Mouse (Mus musculus): ENCODE measurements at regions not wholly inside any gene's neighbourhood (a gene's known extent, or its start where the extent isn't known, plus 50 kb on each side); places are given as distances from the start of the nearest gene placed in this dataset.
A peak's percentile ranks its signal among the peaks of the same experiment; 100 is the strongest.

DNA sequence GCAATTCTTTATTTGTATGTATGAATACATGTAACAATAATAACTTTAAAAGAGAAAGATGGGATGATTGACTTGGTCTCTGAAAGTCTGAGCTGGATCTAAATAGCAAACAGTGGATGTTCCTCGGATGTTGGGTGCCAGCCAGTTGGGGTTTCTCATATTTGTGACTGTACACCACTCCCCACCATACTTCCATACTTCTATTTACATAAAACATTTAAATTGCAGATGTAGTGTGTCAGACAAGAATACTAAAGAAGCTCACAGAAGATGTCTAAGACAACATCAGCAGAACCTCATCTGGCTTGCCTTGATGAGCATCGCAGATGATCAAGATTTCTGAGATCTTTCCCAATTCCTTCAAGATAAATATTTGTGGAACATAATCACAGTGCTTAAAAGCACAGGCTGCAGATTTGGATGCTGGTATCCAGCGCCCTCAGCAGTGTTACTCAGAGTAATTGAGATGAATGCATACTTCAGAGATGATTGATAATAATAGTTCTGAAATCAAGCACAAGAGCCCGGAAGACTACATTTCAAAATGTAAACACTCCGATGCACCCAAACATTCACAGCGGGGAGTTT, 762.0 kb upstream of the Intu start:
- DNase-seq = no peak
- TF ChIP-seq CTCF (IDR thresholded peaks at IDR 0.05; ENCODE audit: borderline replicate concordance, insufficient read depth, low read depth, low read length) = no peak
- no peak for TF ChIP-seq POLR2A (IDR thresholded peaks at IDR 0.05; ENCODE audit: borderline replicate concordance, insufficient read depth, low read length)
- 91% methylated on average over 6 of the region's 6 CpGs for WGBS

GRCm38 (mm10) chr3:39776278-39777039, 754.6 kb upstream of the Intu start:
- H3K27me3 ChIP-seq (ENCODE audit: control insufficient read depth, insufficient read depth, low read length) = no peaks in the 10 kb centered on the region
- 94% methylated on average over 7 of the region's 7 CpGs for WGBS
- no peaks in the 10 kb centered on the region for H3K4me1 ChIP-seq (ENCODE audit: control insufficient read depth, insufficient read depth, low read length)
- no peak overlapping the region for H3K27ac ChIP-seq (ENCODE audit: insufficient read depth, low read length)
- DNase-seq = no peak
- H3K4me3 ChIP-seq (replicated peaks; ENCODE audit: insufficient read depth, low read depth, low read length) = no peak overlapping the region
- TF ChIP-seq CTCF (IDR thresholded peaks at IDR 0.05; ENCODE audit: borderline replicate concordance, insufficient read depth, low read depth, low read length) (no peak), POLR2A (IDR thresholded peaks at IDR 0.05; ENCODE audit: borderline replicate concordance, insufficient read depth, low read length) (no peak)

More for the DNA sequence above, 762.0 kb upstream of the Intu start:
- H3K27ac ChIP-seq (ENCODE audit: insufficient read depth, low read length) = no peak overlapping the region
- H3K27me3 ChIP-seq (ENCODE audit: control insufficient read depth, insufficient read depth, low read length) = no peaks in the 10 kb centered on the region
- H3K4me1 ChIP-seq (ENCODE audit: control insufficient read depth, insufficient read depth, low read length) = no peaks in the 10 kb centered on the region
- H3K4me3 ChIP-seq (replicated peaks; ENCODE audit: insufficient read depth, low read depth, low read length) = no peak overlapping the region

DNA sequence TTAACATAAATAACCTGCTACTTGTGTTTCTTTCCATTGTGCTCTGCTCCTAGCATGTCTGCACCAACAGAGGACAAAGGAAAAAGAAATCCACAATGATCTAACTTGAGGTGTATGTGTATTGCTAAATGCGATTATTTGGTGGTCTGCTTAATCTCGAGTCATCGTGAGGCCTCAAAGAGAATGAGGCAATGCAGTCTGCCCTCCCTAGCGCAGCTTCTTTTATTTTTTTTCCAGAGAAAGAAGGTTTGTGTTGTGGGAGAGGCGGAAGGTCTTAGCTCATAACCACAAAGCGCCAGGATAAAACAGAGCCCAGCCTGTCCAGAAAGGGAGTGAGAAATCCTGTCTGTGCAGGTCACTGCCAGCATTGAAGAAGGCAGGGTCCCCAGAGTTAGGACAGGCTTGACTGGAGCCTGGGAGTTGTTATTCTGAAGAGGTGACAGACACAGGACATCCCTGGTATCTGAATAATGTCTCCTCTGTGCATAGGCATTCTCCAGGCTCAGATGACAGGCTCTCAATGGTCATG, 751.3 kb upstream of the Intu start:
- Histone ChIP-seq H3K27ac (ENCODE audit: insufficient read depth, low read length) (no peak overlapping the region), H3K4me1 (ENCODE audit: control insufficient read depth, insufficient read depth, low read length) (no peaks in the 10 kb centered on the region), H3K27me3 (ENCODE audit: control insufficient read depth, insufficient read depth, low read length) (no peaks in the 10 kb centered on the region), H3K4me3 (replicated peaks; ENCODE audit: insufficient read depth, low read depth, low read length) (no peak overlapping the region)
- TF ChIP-seq CTCF (IDR thresholded peaks at IDR 0.05; ENCODE audit: borderline replicate concordance, insufficient read depth, low read depth, low read length) (no peak), POLR2A (IDR thresholded peaks at IDR 0.05; ENCODE audit: borderline replicate concordance, insufficient read depth, low read length) (no peak)
- 78% methylated on average over 6 of the region's 6 CpGs for WGBS
- DNase-seq = no peak

GRCm38 (mm10) chr3:39780270-39780669, 750.8 kb upstream of the Intu start:
- 64% methylated on average over 5 of the region's 5 CpGs for WGBS
- no peak for TF ChIP-seq POLR2A (IDR thresholded peaks at IDR 0.05; ENCODE audit: borderline replicate concordance, insufficient read depth, low read length)
- no peak for TF ChIP-seq CTCF (IDR thresholded peaks at IDR 0.05; ENCODE audit: borderline replicate concordance, insufficient read depth, low read depth, low read length)
- Histone ChIP-seq H3K4me3 (replicated peaks; ENCODE audit: insufficient read depth, low read depth, low read length) (no peak overlapping the region), H3K4me1 (ENCODE audit: control insufficient read depth, insufficient read depth, low read length) (no peaks in the 10 kb centered on the region), H3K27ac (ENCODE audit: insufficient read depth, low read length) (no peak overlapping the region), H3K27me3 (ENCODE audit: control insufficient read depth, insufficient read depth, low read length) (no peaks in the 10 kb centered on the region)
- no peak for DNase-seq

GRCm38 (mm10) chr3:39784901-39785300, 746.2 kb upstream of the Intu start:
- TF ChIP-seq CTCF (IDR thresholded peaks at IDR 0.05; ENCODE audit: borderline replicate concordance, insufficient read depth, low read depth, low read length) (no peak), POLR2A (IDR thresholded peaks at IDR 0.05; ENCODE audit: borderline replicate concordance, insufficient read depth, low read length) (no peak)
- H3K4me3 ChIP-seq (replicated peaks; ENCODE audit: insufficient read depth, low read depth, low read length) = no peak overlapping the region
- 77% methylated on average over 2 of the region's 2 CpGs for WGBS
- DNase-seq = no peak
- no peak overlapping the region for H3K27ac ChIP-seq (ENCODE audit: insufficient read depth, low read length)
- H3K4me1 ChIP-seq (ENCODE audit: control insufficient read depth, insufficient read depth, low read length) = no peaks in the 10 kb centered on the region
- no peaks in the 10 kb centered on the region for H3K27me3 ChIP-seq (ENCODE audit: control insufficient read depth, insufficient read depth, low read length)

GRCm38 (mm10) chr3:39809586-39809985, 721.5 kb upstream of the Intu start:
- no peak overlapping the region for H3K27ac ChIP-seq (ENCODE audit: insufficient read depth, low read length)
- H3K4me3 ChIP-seq (replicated peaks; ENCODE audit: insufficient read depth, low read depth, low read length) = no peak overlapping the region
- TF ChIP-seq POLR2A (IDR thresholded peaks at IDR 0.05; ENCODE audit: borderline replicate concordance, insufficient read depth, low read length) (no peak), CTCF (IDR thresholded peaks at IDR 0.05; ENCODE audit: borderline replicate concordance, insufficient read depth, low read depth, low read length) (no peak)
- no peaks in the 10 kb centered on the region for H3K4me1 ChIP-seq (ENCODE audit: control insufficient read depth, insufficient read depth, low read length)
- no peak for DNase-seq
- no peaks in the 10 kb centered on the region for H3K27me3 ChIP-seq (ENCODE audit: control insufficient read depth, insufficient read depth, low read length)
- WGBS = 94% methylated on average over 1 of the region's 1 CpGs

- TF ChIP-seq CTCF (IDR thresholded peaks at IDR 0.05; ENCODE audit: borderline replicate concordance, insufficient read depth, low read depth, low read length) (peak; percentile 68), POLR2A (IDR thresholded peaks at IDR 0.05; ENCODE audit: borderline replicate concordance, insufficient read depth, low read length) (no peak)
- 19% methylated on average over 6 of the region's 6 CpGs for WGBS
- H3K27ac ChIP-seq (ENCODE audit: insufficient read depth, low read length) = no peak overlapping the region
- peak; percentile 26 to 33 for DNase-seq
- H3K4me1 ChIP-seq (ENCODE audit: control insufficient read depth, insufficient read depth, low read length) = no peaks in the 10 kb centered on the region
- no peak overlapping the region for H3K4me3 ChIP-seq (replicated peaks; ENCODE audit: insufficient read depth, low read depth, low read length)
- H3K27me3 ChIP-seq (ENCODE audit: control insufficient read depth, insufficient read depth, low read length) = no peaks in the 10 kb centered on the region
Measured at GRCm38 (mm10) chr3:39814814-39815213, 716.3 kb upstream of the Intu start.
